Mouse (Mus musculus): ENCODE measurements around the gene Kctd5.
"Not testable (repeated sequence)": the region's sequence is repeated elsewhere in the genome, so short reads cannot be mapped to it uniquely, and the experiment has no call there.

The Kctd5 gene

DNA sequence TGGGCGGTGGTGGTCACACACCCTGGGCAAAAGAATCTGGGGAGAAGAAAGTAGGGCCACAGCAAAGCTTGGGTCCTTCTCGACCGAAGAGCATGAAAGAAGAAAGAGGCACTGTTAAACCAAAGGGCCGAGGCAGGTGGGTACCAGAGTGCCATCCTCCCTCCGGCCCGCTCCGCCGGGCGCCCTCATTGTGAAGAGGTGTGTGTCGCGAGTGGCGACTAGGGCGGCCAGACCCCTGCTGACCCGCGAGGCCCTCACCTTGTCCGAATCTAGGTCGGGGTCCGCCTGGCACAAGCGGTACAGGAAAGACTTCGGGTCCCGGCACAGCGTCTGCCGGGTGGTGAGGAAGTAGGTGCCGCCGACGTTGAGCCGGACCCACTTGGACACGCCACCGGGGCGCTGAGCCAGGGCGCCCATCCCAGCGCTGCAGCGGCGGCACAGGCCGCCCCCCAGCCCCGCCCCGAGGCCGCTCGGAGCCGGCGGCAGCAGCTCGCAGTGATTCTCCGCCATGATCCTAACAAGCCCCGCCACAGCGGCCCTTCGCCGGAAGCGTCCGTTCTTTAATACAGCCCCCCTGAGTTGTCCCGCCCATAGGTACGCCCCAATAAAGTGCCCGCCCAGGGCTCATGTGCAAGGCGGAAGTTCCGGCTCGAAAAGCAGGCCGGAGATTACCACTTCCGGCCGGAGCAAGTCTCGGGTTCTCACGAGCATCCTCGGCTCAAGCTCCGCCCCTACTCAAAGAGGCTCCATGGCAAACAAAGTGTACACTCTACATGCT, at the start of gene Kctd5:
Gene Kctd5, minus strand, starts transcription at position 567 of the 778 bp plus-strand sequence.
- peak; percentile 94 for DNase-seq

- DNase-seq = no peak
Observed at GRCm38 (mm10) chr17:24119446-24119845, 46.2 kb upstream of the Kctd5 start.

- DNase-seq = peak; percentile 38
Observed at GRCm38 (mm10) chr17:24113031-24113430, 39.7 kb upstream of the Kctd5 start.

GRCm38 (mm10) chr17:24111256-24111655, 38.0 kb upstream of the Kctd5 start:
- DNase-seq = no peak

GRCm38 (mm10) chr17:24108896-24109295, 35.6 kb upstream of the Kctd5 start:
- peak; percentile 48 for DNase-seq

DNA sequence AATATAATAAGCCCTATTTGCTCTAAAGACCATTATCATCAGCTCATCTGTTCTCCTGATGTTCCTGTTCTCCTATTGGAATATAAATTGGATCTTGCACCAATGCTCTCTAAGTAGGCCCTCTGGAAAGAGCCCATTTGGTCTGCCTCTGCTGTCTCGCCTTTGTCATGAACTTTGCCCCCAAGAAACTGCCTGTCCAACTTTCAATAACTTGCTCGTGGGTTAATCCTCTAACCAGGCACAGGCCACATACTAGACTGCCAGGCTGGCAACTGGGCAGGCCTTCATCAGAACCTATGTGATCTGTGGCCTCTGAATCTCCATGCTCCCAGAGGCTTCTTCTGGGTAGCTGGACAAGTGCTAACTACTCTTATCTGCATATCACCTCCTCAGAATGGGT, 31.8 kb upstream of the Kctd5 start:
- DNase-seq = no peak

DNA sequence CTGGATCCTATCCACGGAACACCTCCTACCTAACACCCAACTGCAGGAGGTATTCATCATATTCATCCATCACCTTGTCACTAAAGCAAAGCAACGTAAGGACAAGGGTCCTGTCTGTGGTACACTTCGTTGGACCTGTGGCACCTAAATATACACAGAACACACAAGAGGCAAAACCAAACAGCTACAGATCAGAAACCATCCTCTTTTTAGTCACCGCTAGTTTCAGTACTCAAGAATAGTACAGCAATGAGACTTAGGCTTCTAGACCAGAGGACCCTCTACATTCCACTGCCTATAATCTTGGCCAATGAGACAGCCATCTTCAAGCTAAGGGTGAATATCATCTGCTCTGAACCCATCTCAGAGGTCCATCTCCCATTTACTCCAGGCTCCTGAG, 25.1 kb upstream of the Kctd5 start:
- no peak for DNase-seq

GRCm38 (mm10) chr17:24090575-24090974, 17.3 kb upstream of the Kctd5 start:
- no peak for DNase-seq

- not testable (repeated sequence) for DNase-seq
Observed at GRCm38 (mm10) chr17:24086399-24086798, 13.1 kb upstream of the Kctd5 start.

DNA sequence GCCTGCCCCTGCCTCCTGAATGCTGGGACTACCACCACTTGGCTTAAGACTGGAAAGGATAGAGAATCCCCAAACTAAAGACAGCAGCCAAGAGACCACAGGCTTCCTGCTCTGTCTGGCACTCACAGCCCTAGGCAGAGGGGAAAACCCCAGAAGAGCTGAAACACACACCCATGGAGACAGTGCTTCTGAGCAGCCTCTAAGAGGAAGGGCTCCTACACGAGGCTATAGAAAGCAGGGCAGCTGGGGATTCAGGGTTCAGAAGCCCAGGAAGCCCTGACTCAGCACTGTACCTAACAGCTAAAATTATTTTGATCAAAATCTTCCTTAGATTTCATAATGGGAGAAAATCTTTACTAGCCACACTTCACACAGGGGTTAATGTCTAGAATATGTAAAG, 11.3 kb upstream of the Kctd5 start:
- no peak for DNase-seq

- DNase-seq = no peak
Observed at GRCm38 (mm10) chr17:24077101-24077500, 3.8 kb upstream of the Kctd5 start.

GRCm38 (mm10) chr17:24069531-24069930, 3.8 kb downstream of the Kctd5 start:
- no peak for DNase-seq

DNA sequence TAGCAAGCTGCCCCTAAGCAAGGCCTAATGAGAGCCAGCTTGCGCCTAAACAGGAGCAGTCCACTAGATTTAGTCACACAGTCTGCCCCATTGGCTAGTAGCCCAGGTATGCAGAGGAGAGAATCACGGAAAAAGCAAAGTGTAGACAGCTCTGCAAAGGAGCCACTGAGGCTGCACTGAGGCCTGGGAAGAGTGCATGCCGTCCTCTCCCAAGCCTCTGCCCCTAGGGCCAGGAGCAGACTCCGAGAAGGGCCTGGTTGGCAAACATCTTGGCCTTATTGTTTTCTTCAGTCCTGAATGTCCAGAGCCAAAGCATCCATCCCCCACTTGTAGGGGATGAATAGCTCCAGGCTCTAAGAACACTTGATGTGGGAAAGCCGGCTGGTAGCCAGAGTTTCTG, 5.0 kb downstream of the Kctd5 start:
- DNase-seq = peak; percentile 16

- DNase-seq = no peak
Observed at GRCm38 (mm10) chr17:24062459-24063155, 10.7 kb downstream of the Kctd5 start.

GRCm38 (mm10) chr17:24057730-24058245, 15.5 kb downstream of the Kctd5 start:
- DNase-seq = no peak

GRCm38 (mm10) chr17:24056636-24057625, 16.4 kb downstream of the Kctd5 start:
- DNase-seq = no peak

DNA sequence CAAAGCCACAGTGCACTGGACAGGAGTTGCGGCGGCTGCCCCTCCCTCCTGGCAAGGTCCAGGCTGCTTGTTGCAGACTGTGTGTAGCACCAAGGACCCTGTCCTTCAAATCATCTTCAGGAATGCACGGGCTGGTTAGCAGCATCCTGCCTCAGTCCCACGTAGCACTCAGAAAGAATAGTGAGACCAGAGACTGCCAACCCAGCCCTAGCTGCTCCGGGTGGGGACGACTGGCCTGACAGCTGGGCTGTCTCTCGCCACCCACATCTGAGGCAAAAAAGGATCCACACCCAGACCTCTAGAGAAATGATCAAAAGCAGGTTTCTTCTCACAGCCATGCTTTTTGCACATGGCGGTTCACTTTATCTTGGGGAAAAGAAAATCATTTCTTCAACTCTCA, 24.3 kb downstream of the Kctd5 start:
- DNase-seq = no peak

- no peak for DNase-seq
Observed at GRCm38 (mm10) chr17:24048053-24048452, 25.2 kb downstream of the Kctd5 start.

GRCm38 (mm10) chr17:24046026-24046425, 27.3 kb downstream of the Kctd5 start:
- DNase-seq = no peak

- no peak for DNase-seq
Observed at GRCm38 (mm10) chr17:24045608-24046007, 27.7 kb downstream of the Kctd5 start.

DNA sequence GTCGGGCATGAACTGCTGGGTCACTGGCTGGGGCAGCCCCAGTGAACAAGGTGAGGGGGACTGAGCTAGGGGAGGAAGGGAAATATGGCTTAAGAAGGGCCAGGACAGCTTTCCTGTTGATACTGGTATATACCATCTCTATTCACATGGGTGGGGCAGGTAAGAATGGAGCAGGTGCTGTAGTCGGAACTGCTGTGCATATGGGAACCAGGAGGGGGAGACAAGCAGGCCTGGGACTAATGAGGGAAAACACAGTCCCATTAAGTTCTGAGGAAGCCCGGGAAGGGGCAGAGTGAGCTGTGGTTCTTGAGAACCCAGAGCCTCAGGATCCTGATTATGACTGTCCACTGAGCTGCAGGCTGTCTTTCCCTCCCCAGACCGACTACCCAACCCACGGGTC, 28.8 kb downstream of the Kctd5 start:
- DNase-seq = no peak

DNA sequence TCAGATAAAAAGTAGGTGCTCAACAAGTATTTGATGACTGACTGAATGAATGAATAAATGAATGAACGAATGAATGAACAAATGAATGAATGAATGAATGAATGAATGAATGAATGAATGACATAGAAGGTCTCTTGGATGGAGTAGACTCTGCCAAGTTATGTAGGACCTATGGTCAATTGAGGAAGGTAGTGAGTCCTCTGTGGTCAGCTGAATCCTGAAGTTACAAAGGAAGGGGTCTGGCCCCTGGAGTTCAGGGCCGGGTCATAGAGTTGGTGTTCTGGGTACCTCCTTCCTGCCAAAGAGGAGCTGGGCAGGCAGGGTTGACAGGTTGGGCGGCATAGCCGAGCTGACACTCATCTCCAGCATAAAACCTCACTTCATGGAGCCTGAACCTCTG, 35.4 kb downstream of the Kctd5 start, which contains the start of gene Prss27:
Gene Prss27, plus strand, starts transcription at position 301 of the 400 bp plus-strand sequence.
- no peak for DNase-seq

DNA sequence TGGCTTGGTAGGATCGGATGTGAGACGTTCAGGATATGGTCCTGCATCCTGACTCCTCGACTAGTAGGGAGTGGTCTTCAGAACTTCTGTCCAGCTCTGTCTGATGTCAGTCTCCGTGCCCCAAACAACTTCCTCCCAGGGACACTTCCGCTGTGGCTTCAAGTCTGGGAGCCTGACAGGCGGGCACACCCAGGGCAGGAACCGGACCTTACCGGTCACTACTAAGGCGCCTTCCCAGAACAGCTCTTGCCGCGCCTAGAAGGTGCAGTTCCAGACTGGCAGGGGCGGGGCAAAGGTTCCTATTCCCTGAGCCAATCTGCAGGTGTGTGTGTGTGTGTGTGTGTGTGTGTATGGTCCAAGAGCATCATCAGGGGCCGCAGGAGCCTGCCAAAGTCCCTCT, 35.9 kb downstream of the Kctd5 start:
- DNase-seq = no peak

Measured in cerebellum, adult 8-10 months (tissue).